In genomic region chr16:92058644-92059620, GRCm38 (mm10) we compare ENCODE assay signal across 8 mouse cellular contexts. TPM values are rescaled to one million over a fixed set of nuclear protein-coding genes. Genes with fewer than 3 reads are reported as not detected.
DNase-seq lines count a peak whose midpoint lies in the region; ATAC-seq lines count a peak whose summit lies in the region.

No protein-coding gene starts in this region.

- peaks cover 38% of the 10 kb centered on the region for H3K36me3 ChIP-seq in embryonic facial prominence, embryonic 14.5 days (ENCODE audit: control insufficient read depth, insufficient read depth, low read length)
- no peaks in the 10 kb centered on the region for H3K36me3 ChIP-seq in macrophage (ENCODE audit: inconsistent target)
- peaks cover 4% of the 10 kb centered on the region; the same call in 1 of the 2 replicates for H3K36me3 ChIP-seq in stomach, embryonic 14.5 days (ENCODE audit: control insufficient read depth, insufficient read depth, low read length)

- peak overlapping the region; percentile 93 for H3K4me3 ChIP-seq in embryonic facial prominence, embryonic 14.5 days (ENCODE audit: low read depth, low read length)
- H3K4me3 ChIP-seq in macrophage (ENCODE audit: inconsistent target) = peak overlapping the region; percentile 29
- peak overlapping the region; percentile 62 for H3K4me3 ChIP-seq in stomach, embryonic 14.5 days (ENCODE audit: low read depth, low read length)

- H3K9me3 ChIP-seq in embryonic facial prominence, embryonic 14.5 days (ENCODE audit: control insufficient read depth, low read length) = peaks cover 6% of the 10 kb centered on the region; the same call in 1 of the 2 replicates
- peaks cover 4% of the 10 kb centered on the region; the same call in 1 of the 2 replicates for H3K9me3 ChIP-seq in stomach, embryonic 14.5 days (ENCODE audit: control insufficient read depth, low read depth, low read length)

- H3K79me2 ChIP-seq in macrophage (ENCODE audit: inconsistent target) = peaks cover 26% of the 10 kb centered on the region

- peak; percentile 54 for DNase-seq in kidney, postnatal 10 days
- no peak for DNase-seq in kidney, adult 8-10 months
- DNase-seq in MN1 (ENCODE audit: low spot score) = peak; percentile 31
- DNase-seq in embryonic facial prominence, embryonic 14.5 days (ENCODE audit: low spot score) = peak; percentile 3
- peak; percentile 78 for DNase-seq in induced T-regulatory cell, adult 2 months (ENCODE audit: low read depth)
- no peak for DNase-seq in layer of hippocampus, postnatal 25 days (ENCODE audit: extremely low spot score in 1 of 2, low spot score in 1 of 2)

- WGBS in embryonic facial prominence, embryonic 14.5 days = 2% methylated on average over 41 of the region's 63 CpGs
- 9% methylated on average over 55 of the region's 63 CpGs for WGBS in macrophage (ENCODE audit: missing documents)
- WGBS in stomach, embryonic 14.5 days = 2% methylated on average over 55 of the region's 63 CpGs

- H3K27me3 ChIP-seq in embryonic facial prominence, embryonic 14.5 days (replicated peaks; ENCODE audit: control insufficient read depth, insufficient read depth, low read length) = no peaks in the 10 kb centered on the region
- H3K27me3 ChIP-seq in stomach, embryonic 14.5 days (ENCODE audit: control insufficient read depth, insufficient read depth, low read length) = no peaks in the 10 kb centered on the region

- peak overlapping the region; percentile 91 for H3K4me2 ChIP-seq in embryonic facial prominence, embryonic 14.5 days (ENCODE audit: low read depth, low read length)
- H3K4me2 ChIP-seq in stomach, embryonic 14.5 days (replicated peaks; ENCODE audit: low read depth, low read length) = peak overlapping the region; percentile 87

- H3K4me1 ChIP-seq in embryonic facial prominence, embryonic 14.5 days (ENCODE audit: control insufficient read depth, insufficient read depth, low read length) = peaks cover 15% of the 10 kb centered on the region
- H3K4me1 ChIP-seq in stomach, embryonic 14.5 days (ENCODE audit: control insufficient read depth, insufficient read depth, low read length) = peaks cover 13% of the 10 kb centered on the region

- no peak; the same call in 1 of the 2 replicates for ATAC-seq in embryonic facial prominence, embryonic 14.5 days (ENCODE audit: low read depth)
- peak; percentile 59; the same call in 1 of the 2 replicates for ATAC-seq in stomach, embryonic 14.5 days (ENCODE audit: insufficient number of reproducible peaks, insufficient read depth, low FRiP score, low read depth)

- peak overlapping the region; percentile 85 for H3K9ac ChIP-seq in embryonic facial prominence, embryonic 14.5 days (ENCODE audit: low read depth, low read length)
- peak overlapping the region; percentile 59 for H3K9ac ChIP-seq in stomach, embryonic 14.5 days (replicated peaks; ENCODE audit: low read depth, low read length)

- peak overlapping the region; percentile 52; the same call in 1 of the 2 replicates for H3K27ac ChIP-seq in embryonic facial prominence, embryonic 14.5 days (replicated peaks; ENCODE audit: low read depth, low read length)
- H3K27ac ChIP-seq in macrophage = no peak overlapping the region
- 0 out of 2 replicates have a peak overlapping the region, but pooled peaks have one; percentile 21 for H3K27ac ChIP-seq in stomach, embryonic 14.5 days (ENCODE audit: low read length)

RNA-seq across cellular contexts. Expression of gene Slc5a3, which starts 0.8 kb away (rescaled TPM):
- 11.7 and 12.1 TPM in 2 replicates for polyA plus RNA-seq in embryonic facial prominence, embryonic 14.5 days (2014; fragmentation: Nextera tagmentation; extraction: Ambion mirVana)
- 10 to 100 TPM in 16 of 26 experiments, 1 to 10 TPM in 10; 5.4 to 84.0 (median 12.8) TPM for total RNA-seq in macrophage (2018; cell fraction: chromatin; rRNA removed)
- total RNA-seq in macrophage (2018; cell fraction: cytosol; rRNA removed) = 1 to 10 TPM in 16 of 26 experiments, under 1 TPM in 10; 0.48 to 7.5 (median 1.5) TPM
- total RNA-seq in macrophage (2018; cell fraction: nucleus; rRNA removed) = 10 to 100 TPM in 13 of 26 experiments, 1 to 10 TPM in 13; 2.7 to 41.1 (median 8.5) TPM
- polyA plus RNA-seq in macrophage (2018) = 0.62 to 1.7 TPM (median 1.1 TPM) in 3 replicates
- 8.5 and 9.8 TPM in 2 replicates for polyA plus RNA-seq in stomach, embryonic 14.5 days (2014; fragmentation: Nextera tagmentation; extraction: Ambion mirVana)
- 10 to 100 TPM; 23.9 to 32.1 TPM for total RNA-seq in layer of hippocampus, postnatal 25 days (2021)

RNA-seq across cellular contexts. Expression of gene Gm49711, which starts 0.8 kb away (rescaled TPM):
- polyA plus RNA-seq in embryonic facial prominence, embryonic 14.5 days (2014; fragmentation: Nextera tagmentation; extraction: Ambion mirVana) = 0.31 and 0.86 TPM in 2 replicates
- total RNA-seq in macrophage (2018; cell fraction: chromatin; rRNA removed) = not detected
- total RNA-seq in macrophage (2018; cell fraction: cytosol; rRNA removed) = under 1 TPM in 1 of 26 experiments, not detected in 25; 0.10 TPM
- total RNA-seq in macrophage (2018; cell fraction: nucleus; rRNA removed) = under 1 TPM in 1 of 26 experiments, not detected in 25; 0.74 TPM
- not detected in 3 replicates for polyA plus RNA-seq in macrophage (2018)
- polyA plus RNA-seq in stomach, embryonic 14.5 days (2014; fragmentation: Nextera tagmentation; extraction: Ambion mirVana) = not detected in 2 replicates
- under 1 TPM; 0.25 to 0.33 TPM for total RNA-seq in layer of hippocampus, postnatal 25 days (2021)

RNA-seq across cellular contexts. Expression of gene Mrps6, which starts 0.9 kb away (rescaled TPM):
- 107 and 113 TPM in 2 replicates for polyA plus RNA-seq in embryonic facial prominence, embryonic 14.5 days (2014; fragmentation: Nextera tagmentation; extraction: Ambion mirVana)
- 10 to 100 TPM in 9 of 26 experiments, 1 to 10 TPM in 17; 1.8 to 30.7 (median 6.1) TPM for total RNA-seq in macrophage (2018; cell fraction: chromatin; rRNA removed)
- 10 to 100 TPM; 12.0 to 30.1 (median 19.2) TPM for total RNA-seq in macrophage (2018; cell fraction: cytosol; rRNA removed)
- 10 to 100 TPM in 10 of 26 experiments, 1 to 10 TPM in 16; 2.7 to 27.7 (median 8.3) TPM for total RNA-seq in macrophage (2018; cell fraction: nucleus; rRNA removed)
- polyA plus RNA-seq in macrophage (2018) = 18.9 to 32.5 TPM (median 22.6 TPM) in 3 replicates
- polyA plus RNA-seq in stomach, embryonic 14.5 days (2014; fragmentation: Nextera tagmentation; extraction: Ambion mirVana) = 95.4 and 96.8 TPM in 2 replicates
- total RNA-seq in layer of hippocampus, postnatal 25 days (2021) = 10 to 100 TPM; 43.2 to 54.9 TPM

Comparison
In these comparisons a context has a peak if more than half of its experiments do, and no peak if none do; other contexts are left out.
1. DNase-seq: peak in kidney, postnatal 10 days (single experiment), MN1 (single experiment), embryonic facial prominence, embryonic 14.5 days (single experiment) and induced T-regulatory cell, adult 2 months (single experiment); none in kidney, adult 8-10 months (0 of 2) and layer of hippocampus, postnatal 25 days (0 of 2).
2. H3K4me3 ChIP-seq: peak in every context shown above with its lines; median percentile 93 in embryonic facial prominence, embryonic 14.5 days; 62 in stomach, embryonic 14.5 days; 29 in macrophage.